Mouse (Mus musculus) cerebellum, adult 9-10 months (tissue): ENCODE measurements around the gene 4833439L19Rik.

Experiments
- DNase-seq: peaks from one replicate; pipeline ENCODE4 v3.0.0; 2022

The 4833439L19Rik gene

GRCm38 (mm10) chr13:54565201-54565581 is at the start of gene 4833439L19Rik:
TSS of gene 4833439L19Rik (minus strand) at chr13:54565435.
- peak; percentile 93 for DNase-seq

- peak; percentile 50 for DNase-seq
Observed at GRCm38 (mm10) chr13:54613141-54613540, 47.9 kb upstream of the 4833439L19Rik start.

- peak; percentile 92 for DNase-seq
Observed at GRCm38 (mm10) chr13:54610972-54611754, 45.9 kb upstream of the 4833439L19Rik start, which contains the start of gene Cltb. TSS of gene Cltb (minus strand) at chr13:54611344.

GRCm38 (mm10) chr13:54610613-54610971 is 45.4 kb upstream of the 4833439L19Rik start:
- DNase-seq = peak; percentile 74

- no peak for DNase-seq
Observed at GRCm38 (mm10) chr13:54609301-54609700, 44.1 kb upstream of the 4833439L19Rik start.

GRCm38 (mm10) chr13:54608666-54609065 is 43.4 kb upstream of the 4833439L19Rik start:
- peak; percentile 75 for DNase-seq

GRCm38 (mm10) chr13:54608002-54608401 is 42.8 kb upstream of the 4833439L19Rik start:
- DNase-seq = no peak

- no peak for DNase-seq
Observed at GRCm38 (mm10) chr13:54607204-54607603, 42.0 kb upstream of the 4833439L19Rik start.

GRCm38 (mm10) chr13:54605426-54605825 is 40.2 kb upstream of the 4833439L19Rik start:
- DNase-seq = no peak

GRCm38 (mm10) chr13:54604221-54604620 is 39.0 kb upstream of the 4833439L19Rik start:
- DNase-seq = no peak

- no peak for DNase-seq
Observed at GRCm38 (mm10) chr13:54603501-54603900, 38.3 kb upstream of the 4833439L19Rik start.

- no peak for DNase-seq
Observed at GRCm38 (mm10) chr13:54602639-54603111, 37.4 kb upstream of the 4833439L19Rik start.

GRCm38 (mm10) chr13:54598622-54599143 is 33.4 kb upstream of the 4833439L19Rik start:
- peak; percentile 57 for DNase-seq

GRCm38 (mm10) chr13:54596870-54597269 is 31.6 kb upstream of the 4833439L19Rik start:
- DNase-seq = no peak

GRCm38 (mm10) chr13:54596107-54596690 is 31.0 kb upstream of the 4833439L19Rik start:
- DNase-seq = no peak

GRCm38 (mm10) chr13:54593617-54594016 is 28.4 kb upstream of the 4833439L19Rik start:
- no peak for DNase-seq

GRCm38 (mm10) chr13:54591776-54592356 is 26.6 kb upstream of the 4833439L19Rik start:
- peak; percentile 52 for DNase-seq

- DNase-seq = peak; percentile 99
Observed at GRCm38 (mm10) chr13:54589996-54590951, 25.0 kb upstream of the 4833439L19Rik start, which contains the start of the genes Nop16 and Higd2a. TSS of gene Nop16 (minus strand) at chr13:54590090. TSS of gene Higd2a (plus strand) at chr13:54590207.

- no peak for DNase-seq
Observed at GRCm38 (mm10) chr13:54589414-54589995, 24.3 kb upstream of the 4833439L19Rik start.

GRCm38 (mm10) chr13:54585831-54586230 is 20.6 kb upstream of the 4833439L19Rik start:
- no peak for DNase-seq

GRCm38 (mm10) chr13:54582860-54583259 is 17.6 kb upstream of the 4833439L19Rik start:
- DNase-seq = no peak

GRCm38 (mm10) chr13:54582126-54582525 is 16.9 kb upstream of the 4833439L19Rik start:
- no peak for DNase-seq
